Mouse (Mus musculus): ENCODE data around the gene 9530053A07Rik.

DNA sequence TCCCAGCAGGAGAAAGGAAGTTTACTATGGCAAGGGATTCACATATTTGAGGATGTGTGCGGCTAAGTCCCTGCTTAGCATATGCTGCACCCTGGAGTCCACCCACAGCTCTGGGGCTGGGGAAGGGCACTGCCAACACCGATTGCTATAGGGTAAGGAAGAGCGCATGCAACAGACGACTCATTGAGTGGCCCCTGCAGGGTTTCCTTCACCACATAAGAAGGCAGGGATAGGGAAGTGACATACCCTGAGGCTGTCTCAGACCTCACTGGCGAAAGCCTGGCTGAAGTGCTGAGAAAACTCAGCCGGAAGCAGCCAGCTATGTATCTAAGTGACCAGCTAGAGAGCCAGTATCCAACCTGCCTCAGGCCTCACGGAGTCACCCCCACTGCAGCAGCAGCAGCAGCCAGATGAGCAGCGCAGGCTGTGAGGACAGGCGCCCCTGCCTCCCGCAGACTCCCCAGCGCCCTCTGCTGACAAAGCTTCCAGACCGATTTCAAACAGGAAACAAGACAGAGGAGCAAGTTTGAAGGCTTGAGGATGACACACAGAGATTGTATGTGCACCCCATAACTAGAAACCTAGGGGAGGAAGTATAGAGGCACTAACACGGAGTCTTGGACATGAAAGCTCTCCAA is 22.4 kb downstream of the 9530053A07Rik start:
- TF ChIP-seq POLR2A (IDR thresholded peaks at IDR 0.05; ENCODE audit: low read depth, low read length) (no peak), CTCF (conservative IDR thresholded peaks at IDR 0.05; ENCODE audit: insufficient read depth, insufficient read length, low read depth, low read length) (peak; percentile 56)
